Mouse (Mus musculus): ENCODE measurements at regions not wholly inside any gene's neighbourhood (a gene's known extent, or its start where the extent isn't known, plus 50 kb on each side); places are given as distances from the start of the nearest gene placed in this dataset.

GRCm38 (mm10) chr15:68739344-68739743 is 2238.6 kb upstream of the Lrrc6 start:
- 81% methylated on average over 7 of the region's 7 CpGs for WGBS
- Histone ChIP-seq H3K4me1 (ENCODE audit: control insufficient read depth, insufficient read depth, low read length) (no peaks in the 10 kb centered on the region), H3K4me3 (replicated peaks; ENCODE audit: extremely low read depth, low read depth, low read length) (no peak overlapping the region)
- DNase-seq: no peak
- TF ChIP-seq POLR2A (IDR thresholded peaks at IDR 0.05; ENCODE audit: borderline replicate concordance, extremely low read depth, low read depth, low read length) (no peak), CTCF (IDR thresholded peaks at IDR 0.05; ENCODE audit: insufficient read depth, low read length) (no peak)

GRCm38 (mm10) chr15:68721250-68721649 is 2220.5 kb upstream of the Lrrc6 start:
- Histone ChIP-seq H3K4me1 (ENCODE audit: control insufficient read depth, insufficient read depth, low read length) (no peaks in the 10 kb centered on the region), H3K4me3 (replicated peaks; ENCODE audit: extremely low read depth, low read depth, low read length) (no peak overlapping the region)
- no peak for DNase-seq
- 59% methylated on average over 5 of the region's 5 CpGs for WGBS
- TF ChIP-seq CTCF (IDR thresholded peaks at IDR 0.05; ENCODE audit: insufficient read depth, low read length) (no peak), POLR2A (IDR thresholded peaks at IDR 0.05; ENCODE audit: borderline replicate concordance, extremely low read depth, low read depth, low read length) (no peak)

GRCm38 (mm10) chr15:68719486-68719885 is 2218.8 kb upstream of the Lrrc6 start:
- Histone ChIP-seq H3K4me3 (replicated peaks; ENCODE audit: extremely low read depth, low read depth, low read length) (no peak overlapping the region), H3K4me1 (ENCODE audit: control insufficient read depth, insufficient read depth, low read length) (no peaks in the 10 kb centered on the region)
- no peak for DNase-seq
- WGBS: 70% methylated on average over 12 of the region's 12 CpGs
- TF ChIP-seq CTCF (IDR thresholded peaks at IDR 0.05; ENCODE audit: insufficient read depth, low read length) (no peak), POLR2A (IDR thresholded peaks at IDR 0.05; ENCODE audit: borderline replicate concordance, extremely low read depth, low read depth, low read length) (no peak)

DNA sequence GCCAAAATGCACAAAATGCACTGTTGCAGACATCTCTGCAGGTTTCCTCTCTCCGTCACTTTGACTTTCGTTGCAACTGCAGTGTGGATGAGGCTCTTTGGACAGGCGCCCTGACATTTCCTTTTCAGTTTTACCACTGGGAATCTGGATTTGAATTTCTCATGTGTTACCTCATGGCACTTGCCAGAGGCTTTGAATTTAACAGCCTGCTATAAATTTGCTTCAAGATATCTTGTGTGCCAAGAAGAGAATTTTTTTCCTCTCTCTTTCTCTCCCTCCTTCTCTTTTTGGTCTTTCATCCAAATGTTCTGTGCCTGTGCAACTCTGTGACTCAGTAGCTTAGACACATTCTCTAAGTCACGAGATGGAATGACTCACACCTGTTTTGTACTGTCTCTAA is 2213.6 kb upstream of the Lrrc6 start:
- 65% methylated on average over 4 of the region's 4 CpGs for WGBS

GRCm38 (mm10) chr15:68707306-68707705 is 2206.6 kb upstream of the Lrrc6 start:
- no peaks in the 10 kb centered on the region for H3K4me1 ChIP-seq (ENCODE audit: control insufficient read depth, insufficient read depth, low read length)
- TF ChIP-seq POLR2A (IDR thresholded peaks at IDR 0.05; ENCODE audit: borderline replicate concordance, extremely low read depth, low read depth, low read length): no peak
- TF ChIP-seq CTCF (IDR thresholded peaks at IDR 0.05; ENCODE audit: insufficient read depth, low read length): no peak
- DNase-seq: no peak
- H3K4me3 ChIP-seq (replicated peaks; ENCODE audit: extremely low read depth, low read depth, low read length): no peak overlapping the region
- WGBS: 80% methylated on average over 3 of the region's 3 CpGs

More for the DNA sequence above, 2213.6 kb upstream of the Lrrc6 start:
- DNase-seq: no peak
- TF ChIP-seq CTCF (IDR thresholded peaks at IDR 0.05; ENCODE audit: insufficient read depth, low read length) (no peak), POLR2A (IDR thresholded peaks at IDR 0.05; ENCODE audit: borderline replicate concordance, extremely low read depth, low read depth, low read length) (no peak)
- H3K4me3 ChIP-seq (replicated peaks; ENCODE audit: extremely low read depth, low read depth, low read length): no peak overlapping the region
- H3K4me1 ChIP-seq (ENCODE audit: control insufficient read depth, insufficient read depth, low read length): no peaks in the 10 kb centered on the region

- H3K4me3 ChIP-seq (replicated peaks; ENCODE audit: extremely low read depth, low read depth, low read length): no peak overlapping the region
- TF ChIP-seq CTCF (IDR thresholded peaks at IDR 0.05; ENCODE audit: insufficient read depth, low read length): no peak
- TF ChIP-seq POLR2A (IDR thresholded peaks at IDR 0.05; ENCODE audit: borderline replicate concordance, extremely low read depth, low read depth, low read length): no peak
- 37% methylated on average over 5 of the region's 5 CpGs for WGBS
- no peaks in the 10 kb centered on the region for H3K4me1 ChIP-seq (ENCODE audit: control insufficient read depth, insufficient read depth, low read length)
- no peak for DNase-seq
These were observed 2194.4 kb upstream of the Lrrc6 start for GRCm38 (mm10) chr15:68695041-68695650.

GRCm38 (mm10) chr15:68667462-68667861 is 2166.8 kb upstream of the Lrrc6 start:
- DNase-seq: no peak
- H3K4me3 ChIP-seq (replicated peaks; ENCODE audit: extremely low read depth, low read depth, low read length): no peak overlapping the region
- 84% methylated on average over 1 of the region's 1 CpGs for WGBS
- H3K4me1 ChIP-seq (ENCODE audit: control insufficient read depth, insufficient read depth, low read length): no peaks in the 10 kb centered on the region
- no peak for TF ChIP-seq POLR2A (IDR thresholded peaks at IDR 0.05; ENCODE audit: borderline replicate concordance, extremely low read depth, low read depth, low read length)
- no peak for TF ChIP-seq CTCF (IDR thresholded peaks at IDR 0.05; ENCODE audit: insufficient read depth, low read length)

GRCm38 (mm10) chr15:68665331-68665730 is 2164.6 kb upstream of the Lrrc6 start:
- Histone ChIP-seq H3K4me1 (ENCODE audit: control insufficient read depth, insufficient read depth, low read length) (no peaks in the 10 kb centered on the region), H3K4me3 (replicated peaks; ENCODE audit: extremely low read depth, low read depth, low read length) (no peak overlapping the region)
- no peak for TF ChIP-seq POLR2A (IDR thresholded peaks at IDR 0.05; ENCODE audit: borderline replicate concordance, extremely low read depth, low read depth, low read length)
- no peak for TF ChIP-seq CTCF (IDR thresholded peaks at IDR 0.05; ENCODE audit: insufficient read depth, low read length)
- no peak for DNase-seq

GRCm38 (mm10) chr15:68656722-68657121 is 2156.0 kb upstream of the Lrrc6 start:
- DNase-seq: no peak
- TF ChIP-seq CTCF (IDR thresholded peaks at IDR 0.05; ENCODE audit: insufficient read depth, low read length) (no peak), POLR2A (IDR thresholded peaks at IDR 0.05; ENCODE audit: borderline replicate concordance, extremely low read depth, low read depth, low read length) (no peak)
- H3K4me3 ChIP-seq (replicated peaks; ENCODE audit: extremely low read depth, low read depth, low read length): no peak overlapping the region
- no peaks in the 10 kb centered on the region for H3K4me1 ChIP-seq (ENCODE audit: control insufficient read depth, insufficient read depth, low read length)
- 65% methylated on average over 6 of the region's 6 CpGs for WGBS

- H3K4me1 ChIP-seq (ENCODE audit: control insufficient read depth, insufficient read depth, low read length): no peaks in the 10 kb centered on the region
- no peak for DNase-seq
- WGBS: 80% methylated on average over 3 of the region's 3 CpGs
- H3K4me3 ChIP-seq (replicated peaks; ENCODE audit: extremely low read depth, low read depth, low read length): no peak overlapping the region
- TF ChIP-seq POLR2A (IDR thresholded peaks at IDR 0.05; ENCODE audit: borderline replicate concordance, extremely low read depth, low read depth, low read length) (no peak), CTCF (IDR thresholded peaks at IDR 0.05; ENCODE audit: insufficient read depth, low read length) (no peak)
These were observed 2154.3 kb upstream of the Lrrc6 start for GRCm38 (mm10) chr15:68655046-68655445.

Measured in lung, adult 2 months (tissue).